Mouse (Mus musculus): ENCODE results near the gene Btbd17. TPM values are rescaled to one million over a fixed set of nuclear protein-coding genes. Genes with fewer than 3 reads are reported as not detected.

Gene Btbd17
- polyA plus RNA-seq, 1 experiment from 2014 or later, result 0.20 TPM

DNA sequence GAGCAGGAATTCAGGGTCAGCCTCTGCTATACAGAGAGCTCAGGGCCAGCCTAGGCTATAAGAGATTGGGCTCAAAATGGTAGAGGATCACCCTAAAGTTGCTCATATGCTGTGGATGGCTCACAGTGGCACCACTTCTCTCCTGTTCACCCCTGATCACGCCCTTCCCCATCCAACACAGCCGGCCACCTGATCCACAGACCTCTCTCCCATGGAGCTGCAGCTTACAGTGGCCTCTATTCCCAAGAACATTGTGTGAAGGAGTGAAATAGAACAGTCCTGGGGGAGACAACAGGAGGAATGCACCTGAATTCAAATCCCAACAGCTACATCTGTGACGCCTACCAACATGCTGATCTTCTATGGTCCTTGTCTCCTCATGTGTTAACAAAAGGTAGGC is 2.9 kb upstream of the Btbd17 start, which contains the start of gene Gpr142:
TSS of gene Gpr142 (plus strand) at position 301 of the 400 bp plus-strand sequence.
- H3K9me3 ChIP-seq (ENCODE audit: control insufficient read depth), result no peaks in the 10 kb centered on the region
- no peak within 1 kb of the TSS for H3K4me2 ChIP-seq (replicated peaks; ENCODE audit: low read depth)
- no peak within 1 kb of the TSS for H3K27ac ChIP-seq (ENCODE audit: low read depth, low read length)
- H3K4me1 ChIP-seq (replicated peaks; ENCODE audit: control insufficient read depth, insufficient read depth, low read length), result no peaks in the 10 kb centered on the region
- peaks cover 9% of the 10 kb centered on the region for H3K27me3 ChIP-seq (replicated peaks; ENCODE audit: control insufficient read depth, insufficient read depth, low read length)
- no peak for TF ChIP-seq CTCF (IDR thresholded peaks at IDR 0.05; ENCODE audit: low read depth)
- WGBS, result 97% methylated on average over 3 of the region's 3 CpGs
- no peaks in the 10 kb centered on the region for H3K36me3 ChIP-seq (ENCODE audit: control insufficient read depth, insufficient read depth)
- no peak within 1 kb of the TSS for H3K9ac ChIP-seq (ENCODE audit: low read depth, low read length)
- H3K4me3 ChIP-seq (ENCODE audit: low read depth, low read length), result no peak within 1 kb of the TSS
- no peak for ATAC-seq

GRCm38 (mm10) chr11:114797981-114798380 is 2.2 kb upstream of the Btbd17 start:
- ATAC-seq, result no peak
- Histone ChIP-seq H3K4me2 (replicated peaks; ENCODE audit: low read depth) (no peak overlapping the region), H3K27me3 (replicated peaks; ENCODE audit: control insufficient read depth, insufficient read depth, low read length) (peaks cover 16% of the 10 kb centered on the region), H3K4me3 (ENCODE audit: low read depth, low read length) (no peak overlapping the region), H3K4me1 (replicated peaks; ENCODE audit: control insufficient read depth, insufficient read depth, low read length) (no peaks in the 10 kb centered on the region), H3K9me3 (ENCODE audit: control insufficient read depth) (no peaks in the 10 kb centered on the region), H3K36me3 (ENCODE audit: control insufficient read depth, insufficient read depth) (no peaks in the 10 kb centered on the region), H3K27ac (ENCODE audit: low read depth, low read length) (no peak overlapping the region), H3K9ac (ENCODE audit: low read depth, low read length) (no peak overlapping the region)
- 78% methylated on average over 3 of the region's 3 CpGs for WGBS
- TF ChIP-seq CTCF (IDR thresholded peaks at IDR 0.05; ENCODE audit: low read depth), result no peak

DNA sequence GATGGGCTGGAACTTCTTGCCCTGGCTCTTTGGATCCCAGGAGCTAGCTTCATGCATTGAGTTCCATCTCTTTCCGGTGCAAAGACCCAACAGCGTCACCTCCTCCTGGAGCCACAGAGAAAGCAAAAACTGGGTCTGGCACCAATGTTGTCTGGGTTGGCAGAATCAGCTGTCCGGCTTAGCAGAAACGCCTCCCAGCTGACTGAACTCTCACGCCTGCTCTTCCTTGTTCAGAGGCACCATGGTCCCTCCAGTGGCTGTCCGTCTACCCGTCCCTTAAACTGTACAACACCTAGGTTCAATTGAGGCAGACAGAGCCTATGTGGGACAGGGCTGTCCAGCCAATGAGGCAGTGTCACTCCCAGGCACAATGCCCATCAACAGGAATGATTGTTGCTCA is 1.4 kb upstream of the Btbd17 start:
- Histone ChIP-seq H3K9ac (ENCODE audit: low read depth, low read length) (no peak overlapping the region), H3K27ac (ENCODE audit: low read depth, low read length) (no peak overlapping the region), H3K27me3 (replicated peaks; ENCODE audit: control insufficient read depth, insufficient read depth, low read length) (peaks cover 24% of the 10 kb centered on the region), H3K4me3 (ENCODE audit: low read depth, low read length) (no peak overlapping the region), H3K4me1 (replicated peaks; ENCODE audit: control insufficient read depth, insufficient read depth, low read length) (no peaks in the 10 kb centered on the region), H3K4me2 (replicated peaks; ENCODE audit: low read depth) (no peak overlapping the region), H3K36me3 (ENCODE audit: control insufficient read depth, insufficient read depth) (no peaks in the 10 kb centered on the region), H3K9me3 (ENCODE audit: control insufficient read depth) (no peaks in the 10 kb centered on the region)
- no peak for ATAC-seq
- WGBS, result 90% methylated on average over 7 of the region's 7 CpGs
- TF ChIP-seq CTCF (IDR thresholded peaks at IDR 0.05; ENCODE audit: low read depth), result no peak

DNA sequence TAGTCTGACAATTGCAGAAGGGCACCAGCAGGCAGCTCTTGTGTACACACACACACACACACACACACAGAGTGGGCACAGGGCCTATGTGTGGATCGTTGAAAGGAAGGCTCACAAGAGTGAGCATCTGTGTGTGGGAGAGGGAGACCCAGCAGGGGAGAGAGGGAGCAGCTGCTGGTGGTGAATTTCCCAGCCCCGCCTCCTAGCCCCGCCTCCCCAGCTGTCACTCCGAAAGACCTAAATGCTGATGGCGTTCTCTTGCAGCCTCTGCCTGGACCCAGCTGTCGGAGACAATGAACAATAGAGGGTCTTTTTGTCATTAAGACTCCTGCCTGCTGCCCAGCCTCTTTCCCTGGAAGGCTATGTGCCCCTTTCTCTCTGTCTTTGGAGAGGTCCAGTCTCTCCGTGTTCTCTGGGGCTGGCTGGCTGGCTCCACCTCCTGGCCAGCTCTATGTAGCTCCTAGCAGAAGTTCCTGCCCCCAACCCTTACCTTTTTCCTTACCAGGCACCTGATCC is 456 bp downstream of the Btbd17 start:
- Histone ChIP-seq H3K27me3 (replicated peaks; ENCODE audit: control insufficient read depth, insufficient read depth, low read length) (peaks cover 43% of the 10 kb centered on the region), H3K9me3 (ENCODE audit: control insufficient read depth) (no peaks in the 10 kb centered on the region), H3K4me2 (replicated peaks; ENCODE audit: low read depth) (peak overlapping the region; percentile 63), H3K4me3 (ENCODE audit: low read depth, low read length) (peak overlapping the region; percentile 24), H3K4me1 (replicated peaks; ENCODE audit: control insufficient read depth, insufficient read depth, low read length) (no peaks in the 10 kb centered on the region), H3K36me3 (ENCODE audit: control insufficient read depth, insufficient read depth) (no peaks in the 10 kb centered on the region), H3K27ac (ENCODE audit: low read depth, low read length) (no peak overlapping the region), H3K9ac (ENCODE audit: low read depth, low read length) (no peak overlapping the region)
- TF ChIP-seq CTCF (IDR thresholded peaks at IDR 0.05; ENCODE audit: low read depth), result peak; percentile 61
- 0 out of 2 replicates have a peak, but pooled peaks have one; percentile 33 for ATAC-seq
- under 1% methylated on average over 7 of the region's 7 CpGs for WGBS

- Histone ChIP-seq H3K27ac (ENCODE audit: low read depth, low read length) (no peak overlapping the region), H3K4me3 (ENCODE audit: low read depth, low read length) (no peak overlapping the region), H3K9me3 (ENCODE audit: control insufficient read depth) (no peaks in the 10 kb centered on the region), H3K4me2 (replicated peaks; ENCODE audit: low read depth) (no peak overlapping the region), H3K4me1 (replicated peaks; ENCODE audit: control insufficient read depth, insufficient read depth, low read length) (no peaks in the 10 kb centered on the region), H3K27me3 (replicated peaks; ENCODE audit: control insufficient read depth, insufficient read depth, low read length) (peaks cover 49% of the 10 kb centered on the region), H3K36me3 (ENCODE audit: control insufficient read depth, insufficient read depth) (no peaks in the 10 kb centered on the region), H3K9ac (ENCODE audit: low read depth, low read length) (no peak overlapping the region)
- TF ChIP-seq CTCF (IDR thresholded peaks at IDR 0.05; ENCODE audit: low read depth), result no peak
- WGBS, result 59% methylated on average over 4 of the region's 4 CpGs
- no peak for ATAC-seq
Measured at GRCm38 (mm10) chr11:114794691-114795090, 1.1 kb downstream of the Btbd17 start.

DNA sequence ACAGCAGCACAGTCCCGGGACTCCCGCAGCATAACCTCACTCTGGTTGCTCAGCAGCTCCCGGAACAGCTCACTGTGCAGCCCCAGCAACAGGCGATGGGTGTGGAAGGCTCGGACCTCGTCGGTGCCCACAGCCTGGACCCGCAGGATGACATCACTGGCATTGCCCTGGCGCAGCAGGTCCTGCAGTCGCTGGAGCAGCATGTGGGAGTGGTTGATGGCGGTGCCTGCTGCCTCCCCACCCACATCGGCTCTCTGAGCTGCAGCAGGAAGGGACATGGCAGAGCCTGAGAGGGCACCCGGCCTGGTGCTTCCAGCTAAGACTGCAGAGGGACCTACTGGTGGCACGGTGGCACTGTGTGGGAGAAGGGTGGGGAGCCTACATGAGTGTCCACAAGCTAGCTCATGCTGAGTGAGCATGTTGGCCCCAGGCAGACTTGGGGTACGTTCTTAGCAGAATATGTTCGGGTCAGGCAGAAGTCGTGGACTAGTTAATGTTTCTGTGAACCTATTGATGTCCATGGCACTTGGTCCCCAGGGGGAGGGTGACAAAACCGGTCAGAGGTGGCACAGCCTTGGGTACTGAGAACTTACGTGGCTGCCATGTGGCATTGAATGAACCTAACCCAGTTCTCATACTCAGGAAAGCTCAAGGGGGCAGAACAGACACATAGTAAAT is 1.7 kb downstream of the Btbd17 start:
- H3K4me3 ChIP-seq (ENCODE audit: low read depth, low read length), result no peak overlapping the region
- no peak overlapping the region for H3K9ac ChIP-seq (ENCODE audit: low read depth, low read length)
- no peak overlapping the region for H3K4me2 ChIP-seq (replicated peaks; ENCODE audit: low read depth)
- H3K4me1 ChIP-seq (replicated peaks; ENCODE audit: control insufficient read depth, insufficient read depth, low read length), result no peaks in the 10 kb centered on the region
- H3K36me3 ChIP-seq (ENCODE audit: control insufficient read depth, insufficient read depth), result no peaks in the 10 kb centered on the region
- H3K27ac ChIP-seq (ENCODE audit: low read depth, low read length), result no peak overlapping the region
- WGBS, result 71% methylated on average over 19 of the region's 19 CpGs
- H3K9me3 ChIP-seq (ENCODE audit: control insufficient read depth), result no peaks in the 10 kb centered on the region
- ATAC-seq, result no peak
- peaks cover 55% of the 10 kb centered on the region for H3K27me3 ChIP-seq (replicated peaks; ENCODE audit: control insufficient read depth, insufficient read depth, low read length)
- TF ChIP-seq CTCF (IDR thresholded peaks at IDR 0.05; ENCODE audit: low read depth), result no peak
